Mouse (Mus musculus): Measurements from ENCODE around the gene Hoxb4. TPM values are rescaled to one million over a fixed set of nuclear protein-coding genes. Genes with fewer than 3 reads are reported as not detected.

The Hoxb4 gene
- polyA plus RNA-seq, 1 experiment from 2014 or later = 3.3 TPM

GRCm38 (mm10) chr11:96296997-96297396, 21.1 kb upstream of the Hoxb4 start:
- Histone ChIP-seq H3K4me3 (ENCODE audit: low read length) (peak overlapping the region; percentile 35), H3K27me3 (replicated peaks; ENCODE audit: control insufficient read depth, insufficient read depth, low read length) (peaks cover 51% of the 10 kb centered on the region), H3K9me3 (ENCODE audit: control insufficient read depth, low read length) (no peaks in the 10 kb centered on the region), H3K36me3 (ENCODE audit: control insufficient read depth, insufficient read depth, low read length) (no peaks in the 10 kb centered on the region), H3K4me1 (ENCODE audit: control insufficient read depth, insufficient read depth, low read depth, low read length) (no peaks in the 10 kb centered on the region), H3K9ac (ENCODE audit: low read depth, low read length) (peak overlapping the region; percentile 47; the same call in 1 of the 2 replicates), H3K27ac (ENCODE audit: low read depth, low read length) (peak overlapping the region; percentile 57; the same call in 1 of the 2 replicates), H3K4me2 (ENCODE audit: low read length) (peak overlapping the region; percentile 34)
- no peak for ATAC-seq
- 8% methylated on average over 2 of the region's 2 CpGs for WGBS

GRCm38 (mm10) chr11:96297428-96297827, 20.6 kb upstream of the Hoxb4 start:
- WGBS = 4% methylated on average over 3 of the region's 3 CpGs
- no peak for ATAC-seq
- peaks cover 54% of the 10 kb centered on the region for H3K27me3 ChIP-seq (replicated peaks; ENCODE audit: control insufficient read depth, insufficient read depth, low read length)

GRCm38 (mm10) chr11:96297968-96298635, 20.0 kb upstream of the Hoxb4 start:
- Histone ChIP-seq H3K9me3 (ENCODE audit: control insufficient read depth, low read length) (no peaks in the 10 kb centered on the region), H3K4me3 (ENCODE audit: low read length) (peak overlapping the region; percentile 44), H3K4me1 (ENCODE audit: control insufficient read depth, insufficient read depth, low read depth, low read length) (no peaks in the 10 kb centered on the region), H3K27ac (ENCODE audit: low read depth, low read length) (peak overlapping the region; percentile 26; the same call in 1 of the 2 replicates), H3K36me3 (ENCODE audit: control insufficient read depth, insufficient read depth, low read length) (no peaks in the 10 kb centered on the region), H3K27me3 (replicated peaks; ENCODE audit: control insufficient read depth, insufficient read depth, low read length) (peaks cover 48% of the 10 kb centered on the region), H3K9ac (ENCODE audit: low read depth, low read length) (0 out of 2 replicates have a peak overlapping the region, but pooled peaks have one; percentile 16), H3K4me2 (ENCODE audit: low read length) (peak overlapping the region; percentile 34)
- 5% methylated on average over 11 of the region's 11 CpGs for WGBS
- ATAC-seq = no peak

More at GRCm38 (mm10) chr11:96297428-96297827, 20.6 kb upstream of the Hoxb4 start:
- Histone ChIP-seq H3K9ac (ENCODE audit: low read depth, low read length) (no peak overlapping the region), H3K9me3 (ENCODE audit: control insufficient read depth, low read length) (no peaks in the 10 kb centered on the region), H3K4me1 (ENCODE audit: control insufficient read depth, insufficient read depth, low read depth, low read length) (no peaks in the 10 kb centered on the region), H3K4me3 (ENCODE audit: low read length) (peak overlapping the region; percentile 35), H3K4me2 (ENCODE audit: low read length) (peak overlapping the region; percentile 34), H3K27ac (ENCODE audit: low read depth, low read length) (no peak overlapping the region), H3K36me3 (ENCODE audit: control insufficient read depth, insufficient read depth, low read length) (no peaks in the 10 kb centered on the region)

- peak overlapping the region; percentile 62 for H3K4me2 ChIP-seq (ENCODE audit: low read length)
- H3K27ac ChIP-seq (ENCODE audit: low read depth, low read length) = peak overlapping the region; percentile 70
- ATAC-seq = no peak
- no peaks in the 10 kb centered on the region for H3K4me1 ChIP-seq (ENCODE audit: control insufficient read depth, insufficient read depth, low read depth, low read length)
- WGBS = 1% methylated on average over 57 of the region's 66 CpGs
- H3K9ac ChIP-seq (ENCODE audit: low read depth, low read length) = peak overlapping the region; percentile 61; the same call in 1 of the 2 replicates
- H3K36me3 ChIP-seq (ENCODE audit: control insufficient read depth, insufficient read depth, low read length) = no peaks in the 10 kb centered on the region
- H3K4me3 ChIP-seq (ENCODE audit: low read length) = peak overlapping the region; percentile 44
- no peaks in the 10 kb centered on the region for H3K9me3 ChIP-seq (ENCODE audit: control insufficient read depth, low read length)
- peaks cover 42% of the 10 kb centered on the region for H3K27me3 ChIP-seq (replicated peaks; ENCODE audit: control insufficient read depth, insufficient read depth, low read length)
Measured at GRCm38 (mm10) chr11:96298895-96299667, 19.0 kb upstream of the Hoxb4 start.

GRCm38 (mm10) chr11:96299781-96300180, 18.3 kb upstream of the Hoxb4 start:
- Histone ChIP-seq H3K4me2 (ENCODE audit: low read length) (peak overlapping the region; percentile 62), H3K36me3 (ENCODE audit: control insufficient read depth, insufficient read depth, low read length) (no peaks in the 10 kb centered on the region), H3K27me3 (replicated peaks; ENCODE audit: control insufficient read depth, insufficient read depth, low read length) (peaks cover 41% of the 10 kb centered on the region), H3K4me1 (ENCODE audit: control insufficient read depth, insufficient read depth, low read depth, low read length) (no peaks in the 10 kb centered on the region), H3K27ac (ENCODE audit: low read depth, low read length) (peak overlapping the region; percentile 42), H3K9ac (ENCODE audit: low read depth, low read length) (peak overlapping the region; percentile 61), H3K9me3 (ENCODE audit: control insufficient read depth, low read length) (no peaks in the 10 kb centered on the region), H3K4me3 (ENCODE audit: low read length) (peak overlapping the region; percentile 44)
- no peak for ATAC-seq
- 2% methylated on average over 9 of the region's 9 CpGs for WGBS

- Histone ChIP-seq H3K27me3 (replicated peaks; ENCODE audit: control insufficient read depth, insufficient read depth, low read length) (peaks cover 42% of the 10 kb centered on the region), H3K4me3 (ENCODE audit: low read length) (peak overlapping the region; percentile 44), H3K36me3 (ENCODE audit: control insufficient read depth, insufficient read depth, low read length) (no peaks in the 10 kb centered on the region), H3K9me3 (ENCODE audit: control insufficient read depth, low read length) (no peaks in the 10 kb centered on the region), H3K9ac (ENCODE audit: low read depth, low read length) (peak overlapping the region; percentile 2; the same call in 1 of the 2 replicates), H3K4me1 (ENCODE audit: control insufficient read depth, insufficient read depth, low read depth, low read length) (no peaks in the 10 kb centered on the region), H3K27ac (ENCODE audit: low read depth, low read length) (peak overlapping the region; percentile 53), H3K4me2 (ENCODE audit: low read length) (peak overlapping the region; percentile 62)
- 3% methylated on average over 33 of the region's 35 CpGs for WGBS
- ATAC-seq = no peak
Measured at GRCm38 (mm10) chr11:96300354-96301063, 17.6 kb upstream of the Hoxb4 start.

- 4% methylated on average over 10 of the region's 10 CpGs for WGBS
- H3K4me1 ChIP-seq (ENCODE audit: control insufficient read depth, insufficient read depth, low read depth, low read length) = no peaks in the 10 kb centered on the region
- peaks cover 42% of the 10 kb centered on the region for H3K27me3 ChIP-seq (replicated peaks; ENCODE audit: control insufficient read depth, insufficient read depth, low read length)
- H3K4me2 ChIP-seq (ENCODE audit: low read length) = peak overlapping the region; percentile 62
- H3K9ac ChIP-seq (ENCODE audit: low read depth, low read length) = peak overlapping the region; percentile 1; the same call in 1 of the 2 replicates
- H3K9me3 ChIP-seq (ENCODE audit: control insufficient read depth, low read length) = no peaks in the 10 kb centered on the region
- H3K27ac ChIP-seq (ENCODE audit: low read depth, low read length) = peak overlapping the region; percentile 53
- no peak for ATAC-seq
- H3K4me3 ChIP-seq (ENCODE audit: low read length) = peak overlapping the region; percentile 44
- H3K36me3 ChIP-seq (ENCODE audit: control insufficient read depth, insufficient read depth, low read length) = no peaks in the 10 kb centered on the region
Measured at GRCm38 (mm10) chr11:96301064-96301431, 17.0 kb upstream of the Hoxb4 start.

GRCm38 (mm10) chr11:96301837-96302236, 16.2 kb upstream of the Hoxb4 start:
- Histone ChIP-seq H3K9ac (ENCODE audit: low read depth, low read length) (peak overlapping the region; percentile 57), H3K36me3 (ENCODE audit: control insufficient read depth, insufficient read depth, low read length) (no peaks in the 10 kb centered on the region), H3K9me3 (ENCODE audit: control insufficient read depth, low read length) (no peaks in the 10 kb centered on the region), H3K27ac (ENCODE audit: low read depth, low read length) (peak overlapping the region; percentile 60), H3K4me1 (ENCODE audit: control insufficient read depth, insufficient read depth, low read depth, low read length) (no peaks in the 10 kb centered on the region), H3K27me3 (replicated peaks; ENCODE audit: control insufficient read depth, insufficient read depth, low read length) (peaks cover 42% of the 10 kb centered on the region), H3K4me3 (ENCODE audit: low read length) (peak overlapping the region; percentile 43), H3K4me2 (ENCODE audit: low read length) (peak overlapping the region; percentile 62)
- peak; percentile 54; the same call in 1 of the 2 replicates for ATAC-seq
- 1% methylated on average over 15 of the region's 15 CpGs for WGBS
